Mouse (Mus musculus) embryonic facial prominence, embryonic 12.5 days (tissue): Measurements from ENCODE around the gene Slc25a21. TPM values are rescaled to one million over a fixed set of nuclear protein-coding genes. Genes with fewer than 3 reads are reported as not detected.

Experiments
- ATAC-seq: fragments of 200-750 bp; cut with Nextera tagmentation; 2 replicates; pipeline ENCODE4 v1.8.0; 2017; ENCODE audit not compliant: insufficient number of reproducible peaks, insufficient read depth, low FRiP score, low TSS enrichment
- H3K27ac ChIP-seq: fragments of 300-500 bp; sonication (generic); 2 replicates; pipeline ENCODE4 v1.5.1; 2016; ENCODE audit warnings: mild to moderate bottlenecking
- H3K27me3 ChIP-seq: fragments of 300-500 bp; sonication (generic); 2 replicates; pipeline ENCODE4 v1.6.1; 2016; ENCODE audit warnings: mild to moderate bottlenecking, moderate library complexity
- H3K36me3 ChIP-seq: fragments of 300-500 bp; sonication (generic); 2 replicates; pipeline ENCODE4 v1.6.1; 2016; ENCODE audit warnings: mild to moderate bottlenecking
- H3K4me1 ChIP-seq: fragments of 300-500 bp; sonication (generic); 2 replicates; pipeline ENCODE4 v1.6.1; 2016
- H3K4me2 ChIP-seq: fragments of 300-500 bp; sonication (generic); replicated peaks from 2 replicates; pipeline ENCODE4 v1.6.1; 2016; ENCODE audit warnings: mild to moderate bottlenecking, moderate library complexity
- H3K4me3 ChIP-seq: fragments of 300-500 bp; sonication (generic); 2 replicates; pipeline ENCODE4 v1.5.1; 2016; ENCODE audit warnings: mild to moderate bottlenecking
- H3K9ac ChIP-seq: fragments of 300-500 bp; sonication (generic); 2 replicates; pipeline ENCODE4 v1.6.1; 2016; ENCODE audit warnings: mild to moderate bottlenecking, moderate library complexity
- H3K9me3 ChIP-seq: fragments of 300-500 bp; sonication (generic); 2 replicates; pipeline ENCODE4 v1.6.1; 2016; ENCODE audit warnings: mild to moderate bottlenecking, moderate library complexity
- WGBS: fragments of 180-500 bp; shearing (Covaris S2); methylation state at CpG from one replicate; pipeline ENCODE4 v1.1.7; 2016; 5-methylcytosine and 5-hydroxymethylcytosine counted together
- polyA plus RNA-seq: library from polyadenylated mRNA; unstranded; fragments of >200 nt; fragmentation: Nextera tagmentation; extraction: Ambion mirVana; gene quantifications from 2 replicates; pipeline ENCODE4 v1.2.1, GENCODE M21; 2016

The Slc25a21 gene
- polyA plus RNA-seq, 1 experiment from 2014 or later, result 1.1 TPM

GRCm38 (mm10) chr12:56986049-56986448 is 211.2 kb downstream of the Slc25a21 start:
- WGBS, result 8% methylated on average over 5 of the region's 5 CpGs

GRCm38 (mm10) chr12:56982066-56982626 is 215.1 kb downstream of the Slc25a21 start:
- H3K27me3 ChIP-seq, result peaks cover 5% of the 10 kb centered on the region; the same call in 1 of the 2 replicates
- H3K4me2 ChIP-seq, result no peak overlapping the region
- no peaks in the 10 kb centered on the region for H3K36me3 ChIP-seq
- ATAC-seq, result peak; percentile 64; the same call in 1 of the 2 replicates
- H3K9ac ChIP-seq, result no peak overlapping the region
- WGBS, result 44% methylated on average over 18 of the region's 18 CpGs
- peaks cover 16% of the 10 kb centered on the region for H3K4me1 ChIP-seq
- H3K4me3 ChIP-seq, result no peak overlapping the region
- no peak overlapping the region for H3K27ac ChIP-seq
- no peaks in the 10 kb centered on the region for H3K9me3 ChIP-seq

More at GRCm38 (mm10) chr12:56986049-56986448, 211.2 kb downstream of the Slc25a21 start:
- Histone ChIP-seq H3K27ac (no peak overlapping the region), H3K4me3 (no peak overlapping the region), H3K4me2 (no peak overlapping the region), H3K9ac (no peak overlapping the region), H3K9me3 (no peaks in the 10 kb centered on the region), H3K36me3 (no peaks in the 10 kb centered on the region), H3K4me1 (peaks cover 11% of the 10 kb centered on the region), H3K27me3 (no peaks in the 10 kb centered on the region)
- ATAC-seq, result no peak

GRCm38 (mm10) chr12:56975256-56975655 is 222.0 kb downstream of the Slc25a21 start:
- ATAC-seq, result no peak
- H3K36me3 ChIP-seq, result no peaks in the 10 kb centered on the region
- no peak overlapping the region for H3K4me2 ChIP-seq
- peaks cover 2% of the 10 kb centered on the region for H3K27me3 ChIP-seq
- H3K27ac ChIP-seq, result no peak overlapping the region
- WGBS, result 77% methylated on average over 6 of the region's 6 CpGs
- H3K4me1 ChIP-seq, result no peaks in the 10 kb centered on the region
- no peak overlapping the region for H3K4me3 ChIP-seq
- H3K9me3 ChIP-seq, result no peaks in the 10 kb centered on the region
- no peak overlapping the region for H3K9ac ChIP-seq

DNA sequence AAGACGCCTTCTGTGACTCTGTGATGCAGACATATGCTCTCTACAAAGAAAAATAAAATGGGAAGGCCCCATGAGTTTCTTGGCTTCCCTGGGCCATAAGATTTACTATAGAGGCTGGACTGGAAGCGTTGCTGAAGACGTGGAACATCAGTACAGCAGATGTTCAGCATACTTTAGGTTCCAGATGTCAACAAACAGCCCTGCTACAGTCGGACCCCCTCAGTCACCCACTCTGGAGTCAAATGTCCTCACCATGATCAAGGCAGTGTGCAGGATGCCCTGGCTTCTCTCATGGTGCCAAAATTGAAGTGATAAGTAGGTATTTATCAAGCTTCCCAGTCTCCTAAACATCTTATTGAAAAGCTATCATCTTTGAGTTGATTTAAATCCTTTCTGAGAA is 234.0 kb downstream of the Slc25a21 start:
- H3K27ac ChIP-seq, result no peak overlapping the region
- no peaks in the 10 kb centered on the region for H3K27me3 ChIP-seq
- no peaks in the 10 kb centered on the region for H3K36me3 ChIP-seq
- H3K4me1 ChIP-seq, result peaks cover 1% of the 10 kb centered on the region; the same call in 1 of the 2 replicates
- no peak overlapping the region for H3K9ac ChIP-seq
- no peak overlapping the region for H3K4me3 ChIP-seq
- H3K9me3 ChIP-seq, result peaks cover 4% of the 10 kb centered on the region; the same call in 1 of the 2 replicates
- 34% methylated on average over 4 of the region's 4 CpGs for WGBS
- H3K4me2 ChIP-seq, result no peak overlapping the region
- ATAC-seq, result no peak

- peak overlapping the region; percentile 27 for H3K4me2 ChIP-seq
- ATAC-seq, result no peak
- no peak overlapping the region for H3K9ac ChIP-seq
Measured at GRCm38 (mm10) chr12:56959230-56960051, 237.8 kb downstream of the Slc25a21 start.

GRCm38 (mm10) chr12:56958244-56958643 is 239.0 kb downstream of the Slc25a21 start:
- H3K4me3 ChIP-seq, result no peak overlapping the region
- H3K27me3 ChIP-seq, result no peaks in the 10 kb centered on the region
- H3K9me3 ChIP-seq, result no peaks in the 10 kb centered on the region
- 34% methylated on average over 11 of the region's 11 CpGs for WGBS
- no peaks in the 10 kb centered on the region for H3K36me3 ChIP-seq
- H3K4me1 ChIP-seq, result peaks cover 3% of the 10 kb centered on the region; the same call in 1 of the 2 replicates
- peak overlapping the region; percentile 31; the same call in 1 of the 2 replicates for H3K4me2 ChIP-seq
- ATAC-seq, result no peak
- H3K9ac ChIP-seq, result no peak overlapping the region
- H3K27ac ChIP-seq, result no peak overlapping the region

More at GRCm38 (mm10) chr12:56959230-56960051, 237.8 kb downstream of the Slc25a21 start:
- Histone ChIP-seq H3K9me3 (no peaks in the 10 kb centered on the region), H3K36me3 (no peaks in the 10 kb centered on the region), H3K27ac (no peak overlapping the region), H3K27me3 (no peaks in the 10 kb centered on the region), H3K4me3 (no peak overlapping the region), H3K4me1 (peaks cover 3% of the 10 kb centered on the region; the same call in 1 of the 2 replicates)
- 13% methylated on average over 9 of the region's 9 CpGs for WGBS

DNA sequence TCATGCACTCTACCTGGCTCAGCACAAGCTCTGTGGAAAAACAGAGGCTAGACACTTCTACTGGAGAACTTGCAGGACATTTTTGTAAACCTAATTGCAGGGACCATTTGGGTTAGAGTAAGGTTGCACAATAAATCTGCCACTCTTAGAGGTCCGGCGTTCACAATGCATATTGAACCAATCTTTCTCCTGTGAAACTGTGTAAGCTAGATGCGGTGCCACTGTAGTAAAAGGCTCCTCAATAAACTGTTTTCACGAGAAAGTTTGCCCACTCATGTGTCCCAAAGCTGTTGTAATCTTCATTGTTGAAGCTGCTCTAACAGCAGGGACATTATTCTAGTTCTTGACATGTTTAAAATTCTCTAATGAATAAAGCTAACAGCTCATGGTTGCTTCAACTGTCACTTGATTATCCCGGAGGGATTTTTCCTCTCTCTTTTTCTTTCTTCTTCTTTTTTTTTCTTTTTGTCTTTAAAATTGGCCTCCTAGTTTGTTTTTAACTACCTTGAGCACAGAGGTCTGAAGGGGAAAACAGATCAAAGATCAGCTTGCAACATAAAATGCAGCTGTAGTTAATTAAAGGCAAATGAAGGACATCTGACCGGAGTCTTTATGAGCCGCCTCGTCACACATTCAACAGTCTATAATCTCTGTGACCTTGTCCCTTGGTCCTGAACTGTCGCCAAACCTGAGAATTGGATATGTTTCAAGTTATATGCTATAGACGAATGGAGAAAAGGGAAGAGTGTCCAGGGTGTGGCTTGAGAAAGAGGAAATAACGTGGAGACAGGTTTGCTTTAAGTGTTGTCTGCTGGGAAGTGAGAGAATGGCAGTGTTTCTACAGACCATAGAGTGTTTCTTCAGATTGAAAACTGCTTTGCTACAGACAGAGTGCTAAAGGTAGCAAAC is 245.3 kb downstream of the Slc25a21 start:
- no peak overlapping the region for H3K4me2 ChIP-seq
- H3K36me3 ChIP-seq, result no peaks in the 10 kb centered on the region
- 21% methylated on average over 11 of the region's 11 CpGs for WGBS
- ATAC-seq, result no peak
- no peaks in the 10 kb centered on the region for H3K9me3 ChIP-seq
- H3K27me3 ChIP-seq, result no peaks in the 10 kb centered on the region
- H3K4me1 ChIP-seq, result no peaks in the 10 kb centered on the region; the same call in 1 of the 2 replicates
- H3K9ac ChIP-seq, result no peak overlapping the region
- no peak overlapping the region for H3K4me3 ChIP-seq
- H3K27ac ChIP-seq, result no peak overlapping the region

DNA sequence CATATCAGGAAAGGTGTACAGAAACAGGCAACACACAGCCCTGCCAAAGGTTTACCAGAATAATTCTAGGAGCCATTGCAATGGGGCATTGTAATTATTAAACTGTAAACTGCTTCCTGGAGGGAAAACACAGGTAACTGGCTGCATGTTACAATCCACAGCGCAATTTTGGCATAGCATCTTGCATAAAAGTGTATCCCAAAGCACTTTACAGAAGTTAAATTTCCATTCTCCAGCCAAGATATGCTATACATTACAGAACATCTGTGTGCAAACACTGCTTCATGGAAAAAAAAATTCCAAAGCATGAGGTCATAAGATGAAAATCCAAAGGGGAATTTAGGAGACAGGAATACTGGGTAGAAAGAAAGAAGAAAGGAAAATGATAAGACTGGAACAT is 253.0 kb downstream of the Slc25a21 start:
- H3K36me3 ChIP-seq, result no peaks in the 10 kb centered on the region
- no peaks in the 10 kb centered on the region for H3K4me1 ChIP-seq
- H3K27ac ChIP-seq, result no peak overlapping the region
- 87% methylated on average over 1 of the region's 1 CpGs for WGBS
- no peak overlapping the region for H3K4me2 ChIP-seq
- no peaks in the 10 kb centered on the region for H3K9me3 ChIP-seq
- ATAC-seq, result no peak
- no peak overlapping the region for H3K9ac ChIP-seq
- no peak overlapping the region for H3K4me3 ChIP-seq
- H3K27me3 ChIP-seq, result no peaks in the 10 kb centered on the region

DNA sequence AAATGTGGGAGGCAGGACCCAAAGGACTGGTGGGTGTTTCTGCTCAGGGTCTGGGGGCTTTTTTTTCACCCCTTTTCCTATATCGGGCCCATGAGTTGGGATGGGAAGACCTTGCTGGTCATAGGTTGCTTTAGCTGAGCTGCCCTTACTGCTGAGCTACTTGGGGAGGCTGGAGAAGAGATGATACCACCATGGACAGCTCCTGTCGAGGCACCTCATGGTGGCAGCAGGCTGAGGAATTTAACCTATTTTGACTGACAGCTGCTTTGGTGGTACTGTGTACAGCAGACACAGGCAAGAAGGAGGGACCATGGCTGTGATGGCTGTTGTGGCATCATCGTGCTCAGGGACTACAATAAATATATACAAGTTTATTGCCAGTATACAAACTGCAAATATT is 256.4 kb downstream of the Slc25a21 start:
- Histone ChIP-seq H3K4me2 (no peak overlapping the region), H3K27me3 (no peaks in the 10 kb centered on the region), H3K9me3 (no peaks in the 10 kb centered on the region), H3K27ac (no peak overlapping the region), H3K4me1 (no peaks in the 10 kb centered on the region), H3K36me3 (no peaks in the 10 kb centered on the region), H3K4me3 (no peak overlapping the region), H3K9ac (no peak overlapping the region)
- no peak for ATAC-seq
- WGBS, result 65% methylated on average over 3 of the region's 3 CpGs

GRCm38 (mm10) chr12:56918145-56918544 is 279.1 kb downstream of the Slc25a21 start:
- no peak overlapping the region for H3K9ac ChIP-seq
- no peaks in the 10 kb centered on the region for H3K9me3 ChIP-seq
- H3K36me3 ChIP-seq, result no peaks in the 10 kb centered on the region
- no peak overlapping the region for H3K4me3 ChIP-seq
- H3K27me3 ChIP-seq, result no peaks in the 10 kb centered on the region
- no peak overlapping the region for H3K27ac ChIP-seq
- ATAC-seq, result no peak
- WGBS, result 62% methylated on average over 6 of the region's 6 CpGs
- no peak overlapping the region for H3K4me2 ChIP-seq
- no peaks in the 10 kb centered on the region for H3K4me1 ChIP-seq

DNA sequence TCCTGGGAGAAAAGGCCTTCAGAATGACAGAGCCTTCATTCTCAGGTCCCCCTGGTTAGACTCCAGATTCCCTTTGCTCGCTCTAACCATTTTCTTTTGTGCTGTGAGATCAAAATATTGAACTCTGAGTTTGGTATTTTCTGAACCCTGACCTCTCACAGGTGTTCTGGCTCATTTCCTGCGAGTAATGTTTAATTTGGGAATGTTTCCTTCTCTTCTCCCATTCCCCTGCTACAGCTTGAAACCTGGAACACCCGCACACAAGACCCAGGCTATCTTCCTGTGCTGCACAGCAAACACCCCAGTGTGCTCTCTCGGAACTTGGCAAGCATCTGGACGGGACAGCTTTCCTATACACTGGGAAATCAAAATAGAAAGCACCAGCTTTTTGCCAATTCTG is 290.8 kb downstream of the Slc25a21 start:
- H3K27me3 ChIP-seq, result no peaks in the 10 kb centered on the region
- WGBS, result 66% methylated on average over 5 of the region's 5 CpGs
- H3K36me3 ChIP-seq, result no peaks in the 10 kb centered on the region
- H3K4me2 ChIP-seq, result no peak overlapping the region
- no peaks in the 10 kb centered on the region for H3K9me3 ChIP-seq
- no peak for ATAC-seq
- H3K27ac ChIP-seq, result no peak overlapping the region
- no peaks in the 10 kb centered on the region for H3K4me1 ChIP-seq
- no peak overlapping the region for H3K9ac ChIP-seq
- H3K4me3 ChIP-seq, result no peak overlapping the region
